Mouse (Mus musculus) midbrain, embryonic 10.5 days (tissue): ENCODE data around the gene Atp6v0d1. TPM values are rescaled to one million over a fixed set of nuclear protein-coding genes. Genes with fewer than 3 reads are reported as not detected.
A peak's percentile ranks its signal among the peaks of the same experiment; 100 is the strongest.

Experiments used
- DNase-seq: peaks from one replicate; pipeline ENCODE4 v3.0.0-alpha.2; 2017; ENCODE audit warnings: low spot score
- H3K27ac ChIP-seq: fragments of 300-500 bp; sonication (generic); replicated peaks from 2 replicates; pipeline ENCODE4 v1.5.1; 2016; ENCODE audit warnings: mild to moderate bottlenecking
- H3K27me3 ChIP-seq: fragments of 300-500 bp; sonication (generic); 2 replicates; pipeline ENCODE4 v1.6.1; 2016; ENCODE audit warnings: low read depth, mild to moderate bottlenecking; ENCODE audit not compliant: poor library complexity, severe bottlenecking
- H3K36me3 ChIP-seq: fragments of 300-500 bp; sonication (generic); 2 replicates; pipeline ENCODE4 v1.6.1; 2016; ENCODE audit warnings: mild to moderate bottlenecking, moderate library complexity
- H3K4me1 ChIP-seq: fragments of 300-500 bp; sonication (generic); 2 replicates; pipeline ENCODE4 v1.6.1; 2016
- H3K4me3 ChIP-seq: fragments of 300-500 bp; sonication (generic); 2 replicates; pipeline ENCODE4 v1.5.1; 2016; ENCODE audit warnings: mild to moderate bottlenecking, moderate library complexity
- H3K9me3 ChIP-seq: fragments of 300-500 bp; sonication (generic); replicated peaks from 2 replicates; pipeline ENCODE4 v1.6.1; 2016; ENCODE audit warnings: mild to moderate bottlenecking
- WGBS: fragments of 180-500 bp; shearing (Covaris S2); methylation state at CpG from one replicate; pipeline ENCODE4 v1.1.7; 2016; 5-methylcytosine and 5-hydroxymethylcytosine counted together
- polyA plus RNA-seq: library from polyadenylated mRNA; unstranded; fragments of >200 nt; fragmentation: Nextera tagmentation; extraction: Ambion mirVana; gene quantifications from 2 replicates; pipeline ENCODE4 v1.2.1, GENCODE M21; 2016

The Atp6v0d1 gene
- polyA plus RNA-seq, 1 experiment from 2014 or later: 85.4 TPM

- Histone ChIP-seq H3K9me3 (no peaks in the 10 kb centered on the region), H3K4me1 (no peaks in the 10 kb centered on the region; the same call in 1 of the 2 replicates), H3K27ac (no peak overlapping the region), H3K4me3 (no peak overlapping the region), H3K36me3 (peaks cover 7% of the 10 kb centered on the region), H3K27me3 (no peaks in the 10 kb centered on the region)
- DNase-seq: no peak
- 81% methylated on average over 3 of the region's 3 CpGs for WGBS
Measured at GRCm38 (mm10) chr8:105545249-105545648, 20.6 kb downstream of the Atp6v0d1 start.

GRCm38 (mm10) chr8:105544544-105545205 is 21.2 kb downstream of the Atp6v0d1 start:
- no peak overlapping the region for H3K27ac ChIP-seq
- no peak overlapping the region for H3K4me3 ChIP-seq
- H3K36me3 ChIP-seq: peaks cover 7% of the 10 kb centered on the region
- H3K9me3 ChIP-seq: no peaks in the 10 kb centered on the region
- no peak for DNase-seq
- 60% methylated on average over 7 of the region's 7 CpGs for WGBS
- no peaks in the 10 kb centered on the region for H3K27me3 ChIP-seq
- H3K4me1 ChIP-seq: no peaks in the 10 kb centered on the region; the same call in 1 of the 2 replicates

GRCm38 (mm10) chr8:105543703-105544102 is 22.1 kb downstream of the Atp6v0d1 start:
- no peak for DNase-seq
- Histone ChIP-seq H3K27me3 (no peaks in the 10 kb centered on the region), H3K4me3 (no peak overlapping the region), H3K4me1 (no peaks in the 10 kb centered on the region; the same call in 1 of the 2 replicates), H3K9me3 (no peaks in the 10 kb centered on the region), H3K36me3 (peaks cover 15% of the 10 kb centered on the region), H3K27ac (no peak overlapping the region)
- 65% methylated on average over 1 of the region's 1 CpGs for WGBS

- Histone ChIP-seq H3K4me3 (no peak overlapping the region), H3K27me3 (no peaks in the 10 kb centered on the region), H3K9me3 (no peaks in the 10 kb centered on the region), H3K36me3 (peaks cover 24% of the 10 kb centered on the region), H3K27ac (no peak overlapping the region), H3K4me1 (no peaks in the 10 kb centered on the region; the same call in 1 of the 2 replicates)
- 97% methylated on average over 2 of the region's 2 CpGs for WGBS
- no peak for DNase-seq
Measured at GRCm38 (mm10) chr8:105542808-105543207, 23.0 kb downstream of the Atp6v0d1 start.

GRCm38 (mm10) chr8:105542032-105542656 is 23.7 kb downstream of the Atp6v0d1 start:
- no peaks in the 10 kb centered on the region for H3K9me3 ChIP-seq
- no peak for DNase-seq
- H3K36me3 ChIP-seq: peaks cover 31% of the 10 kb centered on the region
- H3K4me1 ChIP-seq: no peaks in the 10 kb centered on the region; the same call in 1 of the 2 replicates
- WGBS: 89% methylated on average over 3 of the region's 3 CpGs
- H3K27ac ChIP-seq: no peak overlapping the region
- H3K27me3 ChIP-seq: no peaks in the 10 kb centered on the region
- H3K4me3 ChIP-seq: no peak overlapping the region

GRCm38 (mm10) chr8:105538940-105539339 is 26.9 kb downstream of the Atp6v0d1 start:
- Histone ChIP-seq H3K9me3 (no peaks in the 10 kb centered on the region), H3K4me3 (no peak overlapping the region), H3K4me1 (peaks cover 6% of the 10 kb centered on the region), H3K36me3 (peaks cover 48% of the 10 kb centered on the region), H3K27me3 (no peaks in the 10 kb centered on the region), H3K27ac (no peak overlapping the region)
- no peak for DNase-seq
- 89% methylated on average over 4 of the region's 4 CpGs for WGBS

- H3K4me3 ChIP-seq: no peak overlapping the region
- DNase-seq: no peak
- no peaks in the 10 kb centered on the region for H3K27me3 ChIP-seq
- no peak overlapping the region for H3K27ac ChIP-seq
- peaks cover 15% of the 10 kb centered on the region for H3K4me1 ChIP-seq
- H3K9me3 ChIP-seq: no peaks in the 10 kb centered on the region
- 95% methylated on average over 6 of the region's 6 CpGs for WGBS
- peaks cover 48% of the 10 kb centered on the region for H3K36me3 ChIP-seq
Measured at GRCm38 (mm10) chr8:105537011-105537677, 28.7 kb downstream of the Atp6v0d1 start.

GRCm38 (mm10) chr8:105536546-105536945 is 29.3 kb downstream of the Atp6v0d1 start:
- no peak overlapping the region for H3K4me3 ChIP-seq
- no peaks in the 10 kb centered on the region for H3K9me3 ChIP-seq
- H3K36me3 ChIP-seq: peaks cover 44% of the 10 kb centered on the region
- no peak overlapping the region for H3K27ac ChIP-seq
- DNase-seq: no peak
- H3K4me1 ChIP-seq: peaks cover 15% of the 10 kb centered on the region
- H3K27me3 ChIP-seq: no peaks in the 10 kb centered on the region
- WGBS: 88% methylated on average over 3 of the region's 3 CpGs

GRCm38 (mm10) chr8:105533892-105534329 is 31.9 kb downstream of the Atp6v0d1 start:
- WGBS: 0% methylated on average over 1 of the region's 1 CpGs
- no peaks in the 10 kb centered on the region for H3K9me3 ChIP-seq
- H3K36me3 ChIP-seq: peaks cover 51% of the 10 kb centered on the region
- peaks cover 33% of the 10 kb centered on the region for H3K4me1 ChIP-seq
- H3K27me3 ChIP-seq: no peaks in the 10 kb centered on the region
- peak; percentile 80 for DNase-seq
- peak overlapping the region; percentile 72 for H3K27ac ChIP-seq
- H3K4me3 ChIP-seq: no peak overlapping the region

- peaks cover 35% of the 10 kb centered on the region for H3K4me1 ChIP-seq
- no peak overlapping the region for H3K4me3 ChIP-seq
- WGBS: 43% methylated on average over 2 of the region's 2 CpGs
- H3K36me3 ChIP-seq: peaks cover 50% of the 10 kb centered on the region
- no peaks in the 10 kb centered on the region for H3K27me3 ChIP-seq
- H3K27ac ChIP-seq: peak overlapping the region; percentile 72
- no peaks in the 10 kb centered on the region for H3K9me3 ChIP-seq
- no peak for DNase-seq
Measured at GRCm38 (mm10) chr8:105533439-105533838, 32.4 kb downstream of the Atp6v0d1 start.

- no peak overlapping the region for H3K4me3 ChIP-seq
- DNase-seq: no peak
- no peak overlapping the region for H3K27ac ChIP-seq
- H3K4me1 ChIP-seq: peaks cover 35% of the 10 kb centered on the region
- WGBS: 54% methylated on average over 2 of the region's 2 CpGs
- H3K27me3 ChIP-seq: no peaks in the 10 kb centered on the region
- H3K9me3 ChIP-seq: no peaks in the 10 kb centered on the region
- peaks cover 39% of the 10 kb centered on the region for H3K36me3 ChIP-seq
Measured at GRCm38 (mm10) chr8:105531774-105532173, 34.1 kb downstream of the Atp6v0d1 start.

- no peak for DNase-seq
- no peaks in the 10 kb centered on the region for H3K9me3 ChIP-seq
- peaks cover 33% of the 10 kb centered on the region for H3K4me1 ChIP-seq
- no peaks in the 10 kb centered on the region for H3K27me3 ChIP-seq
- peaks cover 42% of the 10 kb centered on the region for H3K36me3 ChIP-seq
- H3K27ac ChIP-seq: no peak overlapping the region; the same call in 1 of the 2 replicates
- H3K4me3 ChIP-seq: no peak overlapping the region
- 86% methylated on average over 3 of the region's 3 CpGs for WGBS
Measured at GRCm38 (mm10) chr8:105529271-105529670, 36.6 kb downstream of the Atp6v0d1 start.

- H3K27ac ChIP-seq: no peak overlapping the region
- peaks cover 24% of the 10 kb centered on the region for H3K4me1 ChIP-seq
- H3K4me3 ChIP-seq: no peak overlapping the region
- DNase-seq: no peak
- WGBS: 90% methylated on average over 1 of the region's 1 CpGs
- peaks cover 53% of the 10 kb centered on the region for H3K36me3 ChIP-seq
- no peaks in the 10 kb centered on the region for H3K27me3 ChIP-seq
- H3K9me3 ChIP-seq: no peaks in the 10 kb centered on the region
Measured at GRCm38 (mm10) chr8:105528206-105528605, 37.6 kb downstream of the Atp6v0d1 start.
